Mouse (Mus musculus) lung, postnatal 4 days (tissue): ENCODE data around the gene Pde8a.
A peak's percentile ranks its signal among the peaks of the same experiment; 100 is the strongest.
"Not testable (repeated sequence)": the region's sequence is repeated elsewhere in the genome, so short reads cannot be mapped to it uniquely, and the experiment has no call there.

Experiments used
- DNase-seq, 2 experiments: peaks; one replicate each; pipeline ENCODE4 v3.0.0; 2021

Gene Pde8a

GRCm38 (mm10) chr7:81213347-81214152 is at the start of gene Pde8a:
Pde8a (plus strand) TSS chr7:81213596.
- peak; percentile 43 to 52 for DNase-seq

GRCm38 (mm10) chr7:81164411-81164810 is 49.0 kb upstream of the Pde8a start:
- no peak for DNase-seq

DNA sequence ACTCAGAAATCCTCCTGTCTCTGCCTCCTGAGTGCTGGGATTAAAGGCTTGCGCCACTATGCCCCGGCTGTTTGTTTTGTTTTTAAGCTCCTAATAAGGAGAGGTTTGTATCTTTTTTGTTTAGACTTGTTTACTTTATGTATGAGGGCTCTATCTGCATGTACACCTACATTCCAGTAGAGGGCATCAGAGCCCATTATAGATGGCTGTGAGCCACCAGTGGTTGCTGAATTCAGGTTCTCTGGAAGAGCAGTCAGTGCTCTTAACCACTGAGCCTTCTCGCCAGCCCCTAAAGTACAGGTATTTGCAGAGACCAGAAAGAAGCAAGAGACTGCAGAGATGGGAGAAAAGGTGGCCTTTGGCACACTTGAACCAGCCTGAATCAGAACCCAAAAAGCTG is 46.3 kb upstream of the Pde8a start:
- DNase-seq, result peak in 1 of 2 experiments; percentile 48

- no peak for DNase-seq
Measured at GRCm38 (mm10) chr7:81169351-81169750, 44.0 kb upstream of the Pde8a start.

DNA sequence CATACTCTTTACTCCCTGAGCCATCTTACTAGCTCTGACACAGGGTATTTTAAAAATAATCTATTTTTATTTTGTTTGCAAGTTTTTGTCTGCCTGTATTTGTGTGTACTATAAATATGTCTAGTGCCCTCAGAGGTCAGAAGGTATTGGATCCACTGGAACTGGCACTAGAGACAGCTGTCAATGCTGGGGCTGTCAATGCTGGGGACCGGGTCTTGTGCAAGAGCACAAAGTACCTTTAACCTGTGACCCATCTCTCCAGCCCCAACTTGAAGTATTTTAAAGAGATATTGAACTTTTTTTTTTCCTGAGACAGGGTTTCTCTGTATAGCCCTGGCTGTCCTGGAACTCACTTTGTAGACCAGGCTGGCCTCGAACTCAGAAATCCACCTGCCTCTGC is 39.5 kb upstream of the Pde8a start:
- DNase-seq, result no peak

DNA sequence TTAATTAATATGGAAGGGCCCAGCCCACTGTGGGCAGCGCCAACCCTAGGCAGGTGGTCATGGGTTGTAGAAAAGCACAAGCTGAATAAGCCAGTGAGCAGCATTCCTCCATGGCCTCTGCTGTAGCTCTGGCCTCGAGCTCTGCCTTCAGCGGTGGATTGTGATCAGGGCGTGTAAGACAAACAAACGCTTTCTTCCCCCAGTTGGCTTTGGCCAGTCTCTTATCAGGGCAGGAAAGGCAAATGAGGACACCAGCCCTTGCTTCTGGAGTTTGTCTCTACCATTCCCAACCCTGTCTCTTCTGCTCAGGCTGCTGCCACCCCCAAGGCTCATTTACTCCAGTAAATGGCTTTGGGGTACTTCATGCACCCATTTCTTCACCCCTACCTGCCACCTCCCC is 38.7 kb upstream of the Pde8a start:
- no peak for DNase-seq

GRCm38 (mm10) chr7:81176187-81176769 is 37.1 kb upstream of the Pde8a start:
- no peak for DNase-seq

DNA sequence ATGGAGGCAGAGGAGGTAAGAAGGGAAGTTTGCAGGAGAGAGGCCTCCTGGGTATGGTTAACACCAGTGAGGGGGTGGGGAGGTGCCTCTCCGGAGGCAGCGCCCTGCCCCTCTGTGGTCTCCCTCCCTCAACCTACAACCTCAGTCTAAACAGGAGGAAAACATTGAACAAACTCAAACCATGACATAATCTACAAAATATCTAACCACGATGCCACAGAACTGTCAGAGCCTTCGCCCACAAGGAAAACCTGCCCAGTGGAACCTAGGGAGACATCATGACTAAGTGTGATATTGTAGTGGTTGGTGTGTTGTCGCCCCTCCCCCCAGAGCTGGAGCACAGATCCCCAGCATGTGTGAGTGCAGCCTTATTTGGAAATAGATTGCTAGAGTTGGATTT is 33.9 kb upstream of the Pde8a start:
- DNase-seq, result no peak

GRCm38 (mm10) chr7:81182492-81183175 is 30.8 kb upstream of the Pde8a start:
- no peak for DNase-seq

DNA sequence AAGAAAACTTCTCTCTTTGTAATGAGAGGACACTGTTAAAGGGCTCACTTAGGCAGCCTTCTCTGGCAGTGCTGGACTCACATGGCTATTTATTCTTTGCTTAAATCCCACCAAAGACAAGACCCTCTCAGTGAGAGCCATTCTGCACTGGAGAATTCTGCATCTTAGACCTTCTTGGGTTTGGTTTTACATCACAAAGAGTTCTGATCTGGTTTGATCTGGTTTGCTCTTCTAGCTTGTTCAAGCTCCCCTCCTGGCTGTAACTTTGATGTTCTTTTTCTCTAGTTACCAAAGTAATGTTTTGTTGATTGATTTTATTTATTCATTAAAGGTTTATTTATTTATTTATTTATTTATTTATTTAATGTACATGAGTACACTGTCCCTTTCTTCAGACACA is 30.2 kb upstream of the Pde8a start:
- DNase-seq, result no peak

GRCm38 (mm10) chr7:81184136-81184535 is 29.3 kb upstream of the Pde8a start:
- no peak for DNase-seq

DNA sequence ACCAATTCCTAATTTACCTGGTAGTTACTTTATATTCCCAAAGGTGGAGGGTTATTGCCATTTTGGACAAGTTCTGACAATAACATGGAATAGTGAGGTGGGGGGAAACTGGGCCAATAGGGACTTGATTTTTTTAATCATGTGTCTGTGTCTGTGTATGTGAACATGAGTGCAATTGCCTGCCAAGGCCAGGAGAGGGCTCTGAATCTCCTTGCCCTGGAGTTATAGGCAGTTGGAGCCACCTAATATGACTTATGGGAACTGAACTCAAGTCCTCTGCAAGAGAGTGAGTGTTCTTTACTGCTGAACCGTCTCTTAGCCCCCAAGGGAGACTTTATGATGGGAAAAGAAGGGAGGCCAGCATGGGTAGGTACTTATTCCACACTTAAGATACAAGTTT is 28.7 kb upstream of the Pde8a start:
- no peak for DNase-seq

DNA sequence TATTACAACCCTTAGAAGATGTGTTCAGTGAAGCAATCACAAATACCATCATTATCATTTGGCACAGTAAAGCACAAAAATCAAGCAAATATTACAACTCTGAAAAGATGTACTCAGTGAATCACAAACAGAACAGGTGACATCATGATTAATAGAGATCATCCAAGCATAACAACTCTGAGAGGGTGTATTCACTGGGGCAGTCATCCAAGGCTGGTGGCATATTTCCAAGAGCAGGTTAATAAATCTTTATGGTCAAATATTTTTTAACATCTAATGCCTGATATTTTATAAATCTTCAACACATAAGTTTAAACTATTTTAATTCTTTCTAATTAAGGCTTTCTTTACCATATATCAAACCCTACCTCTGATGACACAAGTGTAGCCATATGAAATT is 27.4 kb upstream of the Pde8a start:
- DNase-seq, result not testable (repeated sequence)

GRCm38 (mm10) chr7:81189180-81189579 is 24.2 kb upstream of the Pde8a start:
- no peak for DNase-seq

DNA sequence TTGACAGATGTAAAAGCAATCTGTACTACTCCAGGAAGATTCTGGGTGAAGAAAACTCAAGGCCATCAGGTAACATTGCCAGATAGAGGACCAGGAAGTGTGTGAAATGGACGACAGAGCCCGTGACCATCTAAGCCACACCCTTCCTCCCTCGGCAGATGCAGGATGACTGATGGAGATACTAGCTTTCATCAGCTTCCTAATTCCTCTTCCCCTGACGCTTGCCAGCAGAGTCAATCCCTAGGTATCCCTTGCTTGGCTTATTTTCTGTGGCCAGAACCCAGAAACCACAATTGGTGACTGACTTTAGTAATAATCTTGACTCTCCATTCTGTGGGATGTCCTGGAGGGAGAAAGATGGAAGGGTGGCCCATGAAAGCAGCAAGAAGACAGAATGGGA is 17.9 kb upstream of the Pde8a start:
- DNase-seq, result no peak

DNA sequence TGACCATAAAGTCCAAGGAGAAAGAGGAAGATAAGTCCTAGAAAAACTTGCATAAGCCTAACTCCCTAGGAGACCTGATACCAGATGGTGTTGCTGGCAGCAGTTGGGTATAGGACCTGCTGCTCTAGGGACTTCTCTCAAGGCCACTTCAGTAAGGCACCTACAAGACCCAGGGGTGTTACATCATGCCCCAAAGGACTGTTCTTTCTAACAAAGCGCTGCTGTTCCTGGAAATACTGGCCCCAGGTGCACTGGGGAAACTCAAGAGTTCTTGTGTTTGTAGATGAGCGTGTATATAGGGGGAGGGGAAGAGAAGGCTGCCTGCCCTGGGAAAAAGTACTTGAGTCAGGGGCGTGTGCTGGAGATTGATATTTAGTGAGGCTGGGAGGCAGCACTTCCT is 16.6 kb upstream of the Pde8a start:
- DNase-seq, result no peak

DNA sequence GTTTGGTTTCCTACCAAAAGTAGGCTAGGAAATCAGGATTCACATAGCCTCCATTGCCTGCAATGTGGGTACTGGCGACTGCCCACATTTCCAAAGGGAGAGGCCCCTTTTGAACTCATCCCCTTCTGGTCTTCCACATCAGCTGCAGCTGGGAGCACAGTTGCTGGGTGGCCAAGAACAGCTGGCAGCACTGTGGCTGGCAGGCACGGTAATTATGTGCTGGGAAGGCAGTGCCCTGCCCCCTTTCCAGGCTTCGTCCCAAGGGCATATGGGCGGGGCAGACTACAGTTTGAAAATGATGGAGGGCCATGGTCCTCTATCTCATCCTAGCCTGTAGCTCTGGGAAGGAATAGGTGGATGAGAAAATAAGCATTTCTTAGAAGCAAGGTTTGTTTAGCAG is 14.9 kb upstream of the Pde8a start:
- DNase-seq, result peak; percentile 29 to 76

- DNase-seq, result no peak
Measured at GRCm38 (mm10) chr7:81199109-81199508, 14.3 kb upstream of the Pde8a start.

GRCm38 (mm10) chr7:81199757-81200156 is 13.6 kb upstream of the Pde8a start:
- no peak for DNase-seq

DNA sequence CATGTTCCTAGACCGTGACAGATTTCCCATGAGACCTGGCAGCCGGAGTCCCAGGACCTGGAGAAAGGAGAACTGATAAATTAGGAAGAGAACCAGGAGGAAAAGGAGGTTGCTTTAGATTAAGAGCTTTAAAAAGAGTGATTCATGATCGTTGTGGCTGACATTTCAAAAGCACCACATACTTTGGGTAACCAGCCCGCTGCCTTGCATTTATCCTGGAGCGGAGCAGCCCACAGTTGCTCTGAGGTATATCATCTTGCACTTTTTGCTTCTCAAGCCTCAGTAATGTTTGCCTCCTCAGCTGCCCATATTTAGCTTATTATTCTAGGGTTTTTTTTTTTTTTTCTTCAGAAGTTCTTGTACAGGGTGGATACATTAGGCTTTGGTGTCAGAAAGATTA is 11.0 kb upstream of the Pde8a start:
- no peak for DNase-seq

DNA sequence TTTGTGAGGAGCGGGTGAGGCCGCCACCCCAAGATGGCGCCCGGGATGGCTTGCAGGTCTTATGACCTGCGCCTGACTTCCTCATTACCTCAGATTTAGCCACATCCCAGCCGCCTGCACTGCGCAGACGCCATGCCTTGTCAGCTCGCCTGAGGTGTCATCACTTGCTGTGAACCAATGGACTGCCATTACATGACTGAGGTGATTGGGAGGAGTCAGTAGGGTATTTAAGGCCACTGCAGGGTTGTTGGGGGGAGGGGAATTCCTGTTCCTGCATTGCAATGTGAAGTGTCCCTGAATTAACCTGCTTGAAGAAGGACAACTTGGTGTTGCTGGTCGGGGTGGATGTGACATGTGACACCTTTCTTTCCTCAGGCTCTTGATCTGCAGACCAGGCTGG is 9.8 kb upstream of the Pde8a start:
- not testable (repeated sequence) for DNase-seq

GRCm38 (mm10) chr7:81208944-81209343 is 4.5 kb upstream of the Pde8a start:
- DNase-seq, result peak; percentile 71 to 80

DNA sequence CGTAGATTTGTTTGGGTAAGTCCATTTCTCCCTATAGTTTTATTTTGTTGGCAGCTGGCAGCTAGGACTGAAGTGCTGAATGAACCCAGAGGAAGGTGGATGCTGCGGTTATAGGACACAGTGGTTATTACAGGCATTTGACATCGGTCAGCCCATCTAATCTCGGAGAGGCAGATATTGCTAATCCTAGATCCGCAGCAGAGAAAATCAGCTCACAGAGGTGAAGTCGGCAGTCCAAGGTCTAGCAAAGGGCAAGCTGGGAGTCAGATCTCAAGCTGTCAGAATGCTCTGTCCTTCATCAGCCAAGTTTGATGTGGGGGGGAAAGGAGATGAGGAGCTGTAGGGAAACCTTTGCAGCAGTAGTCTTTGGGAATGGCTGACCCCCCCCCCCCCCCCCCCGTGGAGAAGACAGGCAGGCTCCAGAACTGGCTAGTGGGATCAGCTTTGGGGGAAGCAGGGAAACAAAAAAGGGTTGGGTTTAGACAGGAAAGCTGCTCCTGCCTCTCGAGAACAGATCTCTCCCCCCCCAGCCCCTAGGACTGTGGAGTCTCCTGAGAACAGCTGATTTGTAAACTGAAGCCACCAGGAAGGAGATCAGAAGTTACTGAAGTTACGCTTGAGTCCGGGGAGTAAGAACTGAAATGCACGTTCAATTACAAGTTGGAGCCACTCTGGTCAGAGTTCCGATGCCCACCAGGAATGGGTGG is 3.3 kb upstream of the Pde8a start:
- DNase-seq, result no peak
